Mouse (Mus musculus) kidney, adult 2 months (tissue): ENCODE results near the gene Trnp1. TPM values are rescaled to one million over a fixed set of nuclear protein-coding genes. Genes with fewer than 3 reads are reported as not detected.
A peak's percentile ranks its signal among the peaks of the same experiment; 100 is the strongest.

ENCODE experiments used
- DNase-seq: peaks from one replicate; pipeline ENCODE4 v3.0.0; 2021
- H3K27ac ChIP-seq: fragments of 200-500 bp; 2 replicates; pipeline ENCODE4 v1.5.1; 2012; ENCODE audit warnings: low read depth, low read length, control low read depth, inconsistent platforms; ENCODE audit not compliant: insufficient read depth
- H3K27me3 ChIP-seq: fragments of 200-500 bp; replicated peaks from 2 replicates; pipeline ENCODE4 v1.6.1; 2012; ENCODE audit warnings: mild to moderate bottlenecking, moderate library complexity, low read length, inconsistent platforms; ENCODE audit not compliant: control insufficient read depth, insufficient read depth
- H3K36me3 ChIP-seq: fragments of 200-500 bp; 2 replicates; pipeline ENCODE4 v1.6.1; 2012; ENCODE audit warnings: mild to moderate bottlenecking, moderate library complexity, low read length, inconsistent platforms; ENCODE audit not compliant: control insufficient read depth, insufficient read depth
- H3K4me1 ChIP-seq: fragments of 200-500 bp; 2 replicates; pipeline ENCODE4 v1.6.1; 2011; ENCODE audit warnings: low read length; ENCODE audit not compliant: control insufficient read depth, insufficient read depth
- H3K4me3 ChIP-seq: fragments of 200-500 bp; 2 replicates; pipeline ENCODE4 v1.5.1; 2011; ENCODE audit warnings: mild to moderate bottlenecking, low read depth, low read length, control low read depth; ENCODE audit not compliant: insufficient read depth
- CTCF ChIP-seq: fragments of 200-500 bp; conservative IDR thresholded peaks from 2 replicates; pipeline ENCODE4 v1.5.1; 2011; ENCODE audit warnings: low read depth, mild to moderate bottlenecking, control low read depth, low read length, moderate library complexity, mixed read lengths; ENCODE audit not compliant: insufficient read depth, insufficient read length
- POLR2A ChIP-seq: fragments of 200-500 bp; IDR thresholded peaks from one replicate; pipeline ENCODE4 v1.6.1; 2011; ENCODE audit warnings: low read depth, low read length, control low read depth
- WGBS: fragments of 180-500 bp; shearing (Covaris S2); methylation state at CpG from one replicate; pipeline ENCODE4 v1.1.7; 2018; 5-methylcytosine and 5-hydroxymethylcytosine counted together
- polyA plus RNA-seq: library from polyadenylated mRNA; depleted of rRNA; stranded (reverse); fragments of >200 nt; gene quantifications from 2 replicates; pipeline ENCODE4 v1.2.3, GENCODE M21; 2012

Gene Trnp1
- polyA plus RNA-seq, 1 experiment: 0.97 TPM

GRCm38 (mm10) chr4:133485691-133486425 lies 12.5 kb downstream of the Trnp1 start:
- WGBS: 90% methylated on average over 28 of the region's 28 CpGs
- Histone ChIP-seq H3K27ac (peak overlapping the region; percentile 91; the same call in 1 of the 2 replicates), H3K4me1 (peaks cover 5% of the 10 kb centered on the region; the same call in 1 of the 2 replicates), H3K4me3 (no peak overlapping the region), H3K27me3 (no peaks in the 10 kb centered on the region), H3K36me3 (no peaks in the 10 kb centered on the region)
- no peak for DNase-seq
- TF ChIP-seq POLR2A: no peak
- no peak for TF ChIP-seq CTCF

- peaks cover 5% of the 10 kb centered on the region; the same call in 1 of the 2 replicates for H3K4me1 ChIP-seq
- whole genome bisulfite sequencing: 12% methylated on average over 22 of the region's 22 CpGs
- peak overlapping the region; percentile 91 for H3K27ac ChIP-seq
- DNase-seq: peak; percentile 84
- H3K4me3 ChIP-seq: no peak overlapping the region
- no peaks in the 10 kb centered on the region for H3K36me3 ChIP-seq
- no peaks in the 10 kb centered on the region for H3K27me3 ChIP-seq
- 0 out of 2 replicates have a peak, but pooled peaks have one; percentile 7 for TF ChIP-seq CTCF
- TF ChIP-seq POLR2A: no peak
These were observed 13.9 kb downstream of the Trnp1 start for GRCm38 (mm10) chr4:133484266-133485025.

DNA sequence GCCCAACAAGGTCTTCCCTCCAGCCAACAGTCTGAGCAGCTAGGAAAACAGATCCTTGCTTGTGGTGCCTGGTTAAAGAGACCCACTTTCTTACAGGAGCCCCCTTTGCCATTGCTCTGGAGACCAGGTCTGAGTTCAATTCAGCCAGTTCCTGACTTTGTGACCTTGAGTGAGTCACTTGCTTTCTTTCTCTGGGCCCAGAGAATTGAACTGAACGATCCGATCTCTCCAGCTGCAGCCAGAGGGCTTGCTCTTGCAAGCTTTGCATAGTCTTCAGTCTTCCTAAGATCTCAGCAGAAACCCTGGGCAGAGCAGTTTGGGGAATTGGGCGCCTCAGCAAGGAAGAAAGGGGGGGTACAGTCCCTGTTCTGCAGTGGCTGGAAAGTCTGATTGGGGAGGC lies 15.9 kb downstream of the Trnp1 start:
- no peak for DNase-seq
- Histone ChIP-seq H3K4me3 (no peak overlapping the region), H3K27ac (no peak overlapping the region), H3K36me3 (no peaks in the 10 kb centered on the region), H3K4me1 (peaks cover 5% of the 10 kb centered on the region; the same call in 1 of the 2 replicates), H3K27me3 (no peaks in the 10 kb centered on the region)
- TF ChIP-seq POLR2A: no peak
- TF ChIP-seq CTCF: no peak
- WGBS: 84% methylated on average over 3 of the region's 3 CpGs

GRCm38 (mm10) chr4:133481488-133481887 lies 16.9 kb downstream of the Trnp1 start:
- peaks cover 5% of the 10 kb centered on the region; the same call in 1 of the 2 replicates for H3K4me1 ChIP-seq
- WGBS: 45% methylated on average over 4 of the region's 4 CpGs
- no peaks in the 10 kb centered on the region for H3K27me3 ChIP-seq
- TF ChIP-seq CTCF (no peak), POLR2A (no peak)
- no peak overlapping the region for H3K4me3 ChIP-seq
- H3K27ac ChIP-seq: no peak overlapping the region
- H3K36me3 ChIP-seq: no peaks in the 10 kb centered on the region
- DNase-seq: no peak

DNA sequence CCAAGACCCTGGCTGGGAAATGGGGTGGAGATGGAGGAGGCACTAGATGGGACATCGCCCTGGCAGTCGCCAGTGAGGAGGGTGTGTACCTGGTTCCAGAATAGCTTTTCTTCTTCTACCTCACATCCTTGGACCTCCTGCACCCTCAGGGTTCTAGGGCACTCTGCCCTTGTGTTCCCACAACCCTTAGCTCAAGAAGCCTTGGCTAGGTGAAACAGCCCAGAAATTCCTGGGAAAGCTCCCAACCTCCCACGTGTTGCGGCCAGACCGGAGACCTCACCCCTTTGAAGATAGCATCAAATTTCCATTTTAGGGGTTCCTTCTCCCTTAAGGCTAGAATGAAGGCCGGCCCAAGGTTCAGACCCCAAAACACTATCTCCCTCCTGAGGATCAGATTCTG lies 17.6 kb downstream of the Trnp1 start:
- H3K4me3 ChIP-seq: peak overlapping the region; percentile 49
- TF ChIP-seq POLR2A (no peak), CTCF (no peak)
- peaks cover 5% of the 10 kb centered on the region; the same call in 1 of the 2 replicates for H3K4me1 ChIP-seq
- no peaks in the 10 kb centered on the region for H3K36me3 ChIP-seq
- WGBS: 34% methylated on average over 6 of the region's 6 CpGs
- DNase-seq: no peak
- H3K27ac ChIP-seq: no peak overlapping the region
- no peaks in the 10 kb centered on the region for H3K27me3 ChIP-seq

- 3% methylated on average over 34 of the region's 34 CpGs for WGBS
- peak overlapping the region; percentile 49 for H3K4me3 ChIP-seq
- DNase-seq: no peak
These were observed 18.2 kb downstream of the Trnp1 start for GRCm38 (mm10) chr4:133480185-133480537.

GRCm38 (mm10) chr4:133479458-133480184 lies 18.7 kb downstream of the Trnp1 start, which contains the start of gene Tent5b:
Tent5b (plus strand) TSS chr4:133480132.
- Histone ChIP-seq H3K4me1 (peaks cover 5% of the 10 kb centered on the region; the same call in 1 of the 2 replicates), H3K27me3 (no peaks in the 10 kb centered on the region), H3K36me3 (no peaks in the 10 kb centered on the region), H3K27ac (no peak within 1 kb of the TSS; the same call in 1 of the 2 replicates), H3K4me3 (peak within 1 kb of the TSS; percentile 49)
- peak; percentile 100 for DNase-seq
- WGBS: 3% methylated on average over 29 of the region's 29 CpGs
- TF ChIP-seq POLR2A (no peak), CTCF (peak; percentile 88)

More at GRCm38 (mm10) chr4:133480185-133480537, 18.2 kb downstream of the Trnp1 start:
- H3K4me1 ChIP-seq: peaks cover 5% of the 10 kb centered on the region; the same call in 1 of the 2 replicates
- TF ChIP-seq CTCF (no peak), POLR2A (no peak)
- H3K27ac ChIP-seq: no peak overlapping the region; the same call in 1 of the 2 replicates
- no peaks in the 10 kb centered on the region for H3K27me3 ChIP-seq
- no peaks in the 10 kb centered on the region for H3K36me3 ChIP-seq
